Mouse (Mus musculus) ES-E14 (cell line): ENCODE measurements around the gene E130114P18Rik.

Experiments
- CHD2 ChIP-seq: IDR thresholded peaks from 2 replicates; pipeline ENCODE4 v1.6.1; 2014; ENCODE audit warnings: mild to moderate bottlenecking, low read depth, low read length, inconsistent platforms
- HCFC1 ChIP-seq: IDR thresholded peaks from 2 replicates; pipeline ENCODE4 v1.6.1; 2012; ENCODE audit warnings: low read length, inconsistent platforms, borderline replicate concordance; ENCODE audit not compliant: insufficient read depth
- ZNF384 ChIP-seq: IDR thresholded peaks from 2 replicates; pipeline ENCODE4 v1.6.1; 2012; ENCODE audit warnings: low read depth, low read length, inconsistent platforms

- no peak for TF ChIP-seq ZNF384
- no peak for TF ChIP-seq HCFC1
- no peak for TF ChIP-seq CHD2
These were observed 54.5 kb downstream of the E130114P18Rik start for GRCm38 (mm10) chr4:97723374-97723773.
